Mouse (Mus musculus) urinary bladder, postnatal 36 days (tissue): ENCODE measurements at regions not wholly inside any gene's neighbourhood (a gene's known extent, or its start where the extent isn't known, plus 50 kb on each side); places are given as distances from the start of the nearest gene placed in this dataset.
A peak's percentile ranks its signal among the peaks of the same experiment; 100 is the strongest.

Source experiments
- DNase-seq, 2 experiments: peaks; one replicate each; pipeline ENCODE4 v3.0.0; 2022; ENCODE audit warnings: low spot score in 2 of 2, mixed read lengths in 1 of 2

GRCm38 (mm10) chr6:91573487-91573886, 57.8 kb downstream of the Lsm3 start:
- DNase-seq: no peak

GRCm38 (mm10) chr6:91574414-91574813, 58.7 kb downstream of the Lsm3 start:
- no peak for DNase-seq

- DNase-seq: peak; percentile 70 to 74
These were observed 60.1 kb downstream of the Lsm3 start for GRCm38 (mm10) chr6:91575662-91576364.

GRCm38 (mm10) chr6:91576906-91577305, 61.2 kb downstream of the Lsm3 start:
- peak in 1 of 2 experiments; percentile 33 for DNase-seq

GRCm38 (mm10) chr6:91579666-91580065, 63.9 kb downstream of the Lsm3 start:
- DNase-seq: no peak

- peak in 1 of 2 experiments; percentile 73 for DNase-seq
These were observed 64.9 kb downstream of the Lsm3 start for GRCm38 (mm10) chr6:91580607-91581006.

GRCm38 (mm10) chr6:91582338-91582737, 66.6 kb downstream of the Lsm3 start:
- DNase-seq: peak in 1 of 2 experiments; percentile 55

GRCm38 (mm10) chr6:91583346-91583745, 67.6 kb downstream of the Lsm3 start:
- DNase-seq: no peak

GRCm38 (mm10) chr6:91585543-91585942, 69.8 kb downstream of the Lsm3 start:
- no peak for DNase-seq

GRCm38 (mm10) chr6:91589181-91589580, 73.5 kb downstream of the Lsm3 start:
- no peak for DNase-seq

- DNase-seq: no peak
These were observed 74.7 kb downstream of the Lsm3 start for GRCm38 (mm10) chr6:91590395-91590794.

GRCm38 (mm10) chr6:91590806-91591571, 75.3 kb downstream of the Lsm3 start:
- DNase-seq: peak in 1 of 2 experiments; percentile 74

- no peak for DNase-seq
These were observed 76.9 kb downstream of the Lsm3 start for GRCm38 (mm10) chr6:91592651-91593050.

GRCm38 (mm10) chr6:91598942-91599341, 83.2 kb downstream of the Lsm3 start:
- peak; percentile 87 to 97 for DNase-seq

- no peak for DNase-seq
These were observed 83.7 kb upstream of the Slc6a6 start for GRCm38 (mm10) chr6:91600116-91600515.

GRCm38 (mm10) chr6:91606634-91607215, 77.1 kb upstream of the Slc6a6 start:
- DNase-seq: no peak

- DNase-seq: no peak
These were observed 76.1 kb upstream of the Slc6a6 start for GRCm38 (mm10) chr6:91607613-91608272.

GRCm38 (mm10) chr6:91609671-91610070, 74.2 kb upstream of the Slc6a6 start:
- no peak for DNase-seq

GRCm38 (mm10) chr6:91615022-91615421, 68.8 kb upstream of the Slc6a6 start:
- no peak for DNase-seq

- no peak for DNase-seq
These were observed 67.3 kb upstream of the Slc6a6 start for GRCm38 (mm10) chr6:91616541-91616940.

GRCm38 (mm10) chr6:91617031-91617596, 66.7 kb upstream of the Slc6a6 start:
- DNase-seq: peak; percentile 12 to 43

- DNase-seq: no peak
These were observed 66.2 kb upstream of the Slc6a6 start for GRCm38 (mm10) chr6:91617685-91618084.
